Mouse (Mus musculus): ENCODE data around the gene Slc12a7.
"Not testable (repeated sequence)": the region's sequence is repeated elsewhere in the genome, so short reads cannot be mapped to it uniquely, and the experiment has no call there.

The Slc12a7 gene

DNA sequence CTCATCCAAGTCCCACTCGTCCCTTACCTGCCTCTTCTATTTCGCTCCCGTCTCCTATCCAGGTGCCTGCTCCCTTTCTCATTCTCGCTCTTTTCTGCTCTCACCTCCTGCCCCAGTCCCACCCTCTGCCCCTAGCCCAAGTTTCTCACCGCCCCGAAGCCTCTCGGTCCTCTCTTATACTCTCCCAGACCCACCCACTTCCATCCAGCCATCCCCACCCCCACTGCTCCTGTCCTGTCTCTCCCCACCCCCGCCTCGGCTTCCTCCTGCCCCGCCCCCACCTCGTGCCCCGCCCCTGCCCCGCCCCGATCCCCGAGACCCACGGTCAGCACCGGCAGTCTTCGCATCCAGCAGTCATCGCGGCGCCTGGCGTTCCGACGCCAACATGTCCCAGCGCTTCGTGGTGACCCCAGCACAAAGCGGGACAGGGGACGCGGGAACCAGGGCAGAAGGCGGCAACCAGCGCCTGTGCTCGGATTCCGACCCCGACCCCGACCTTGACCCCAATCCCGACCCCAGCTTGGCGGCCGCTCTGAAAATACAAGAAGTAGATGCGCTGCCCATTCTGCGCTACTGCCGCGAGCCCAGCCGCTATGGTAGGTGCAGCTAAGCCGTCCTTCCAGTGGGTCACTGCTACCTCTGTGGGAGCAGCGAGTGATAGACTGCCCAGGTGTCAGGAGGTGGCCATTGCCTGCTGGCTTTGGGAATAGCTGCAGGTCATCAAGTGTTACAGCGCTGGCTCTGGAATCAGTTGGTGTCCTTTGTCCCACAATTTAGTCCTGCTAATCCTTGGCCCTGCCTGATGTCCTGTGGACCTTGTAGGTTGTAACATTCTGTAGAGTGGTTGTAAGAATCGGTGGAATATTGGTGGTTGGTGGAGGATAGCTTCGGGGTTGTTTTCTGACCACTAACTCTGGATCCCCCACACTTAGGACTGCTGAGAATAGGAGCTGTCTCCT, at the start of gene Slc12a7:
TSS of gene Slc12a7 (plus strand) at position 353 of the 959 bp plus-strand sequence.
- in situ Hi-C loops (cut with MboI, MseI): no loop called here

- in situ Hi-C loops (cut with MboI, MseI): no loop called here
These were observed 49.2 kb upstream of the Slc12a7 start for GRCm38 (mm10) chr13:73683682-73684081.

DNA sequence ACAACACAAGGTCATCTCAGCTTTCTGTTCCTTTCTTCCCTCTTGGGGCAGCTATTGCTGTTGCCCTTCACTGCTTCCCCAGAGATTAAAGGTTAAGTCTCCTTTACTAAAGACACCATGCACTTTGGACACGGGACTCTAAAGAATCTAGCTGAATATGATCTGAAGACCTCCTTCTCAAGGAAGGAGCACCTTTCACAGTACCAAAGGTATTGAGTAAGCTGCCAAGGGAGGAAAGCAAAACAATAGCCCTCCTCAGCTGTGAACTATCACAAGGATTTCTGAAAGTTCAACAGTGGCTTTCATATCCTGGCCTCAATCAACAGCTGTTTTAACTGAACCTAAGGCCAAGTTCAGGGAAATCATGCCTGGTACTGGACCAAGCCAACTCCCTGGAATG, 48.5 kb upstream of the Slc12a7 start:
- in situ Hi-C loops (cut with MboI, MseI): no loop called here

GRCm38 (mm10) chr13:73685502-73685901, 47.4 kb upstream of the Slc12a7 start:
- in situ Hi-C loops (cut with MboI, MseI): loop anchor here (5.0 kb wide), 1 partner anchor 38 kb away; no protein-coding TSS in a partner anchor

DNA sequence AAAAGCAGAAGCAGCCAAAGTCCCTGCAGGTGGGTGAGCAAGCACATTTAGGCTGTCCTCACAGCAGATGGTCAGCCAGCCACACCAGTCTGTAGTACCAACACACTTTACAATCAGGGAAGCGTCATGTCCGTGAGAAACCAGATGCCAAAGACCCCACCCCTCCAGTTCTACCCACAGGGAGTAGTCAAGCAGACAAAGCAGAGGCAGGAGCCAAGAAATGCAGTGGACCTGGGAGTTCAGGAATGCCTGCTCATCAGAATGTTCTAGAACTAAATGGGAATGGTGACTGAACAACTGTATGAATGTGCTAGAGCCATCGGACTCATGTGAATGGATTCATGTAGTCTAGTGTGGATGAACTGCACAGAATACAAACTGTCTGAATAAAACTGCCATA, 45.3 kb upstream of the Slc12a7 start:
- in situ Hi-C loops (cut with MboI, MseI): loop anchor here (5.0 kb wide), 1 partner anchor 40 kb away; no protein-coding TSS in a partner anchor

DNA sequence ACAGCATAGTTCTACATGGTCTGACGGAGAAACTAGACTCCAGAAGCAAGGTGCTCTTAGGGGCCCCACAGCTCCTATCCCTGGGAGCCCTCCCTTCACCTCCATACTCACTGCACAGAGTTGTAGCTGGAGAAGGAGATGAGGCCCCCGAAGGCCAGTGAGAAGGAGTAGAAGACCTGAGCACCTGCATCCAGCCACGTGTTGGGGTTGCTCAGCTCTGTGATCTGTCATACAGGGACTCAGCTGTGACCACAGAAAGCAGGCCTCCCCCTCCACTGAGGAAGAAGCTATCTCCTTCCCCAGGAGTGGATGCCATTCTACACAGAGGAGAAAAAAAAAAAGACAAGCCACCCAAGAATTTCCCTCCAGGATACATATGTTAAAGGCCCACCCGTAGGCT, 44.0 kb upstream of the Slc12a7 start:
- in situ Hi-C loops (cut with MboI, MseI): loop anchor here (5.0 kb wide), 1 partner anchor 42 kb away; no protein-coding TSS in a partner anchor

GRCm38 (mm10) chr13:73692249-73692868, 40.5 kb upstream of the Slc12a7 start:
- in situ Hi-C loops (cut with MboI, MseI): loop anchor here (5.0 kb wide), 1 partner anchor 175 kb away; no protein-coding TSS in a partner anchor

- in situ Hi-C loops (cut with MboI, MseI): loop anchor here (5.0 kb wide), 1 partner anchor 176 kb away; no protein-coding TSS in a partner anchor
These were observed 39.6 kb upstream of the Slc12a7 start for GRCm38 (mm10) chr13:73693333-73693732.

DNA sequence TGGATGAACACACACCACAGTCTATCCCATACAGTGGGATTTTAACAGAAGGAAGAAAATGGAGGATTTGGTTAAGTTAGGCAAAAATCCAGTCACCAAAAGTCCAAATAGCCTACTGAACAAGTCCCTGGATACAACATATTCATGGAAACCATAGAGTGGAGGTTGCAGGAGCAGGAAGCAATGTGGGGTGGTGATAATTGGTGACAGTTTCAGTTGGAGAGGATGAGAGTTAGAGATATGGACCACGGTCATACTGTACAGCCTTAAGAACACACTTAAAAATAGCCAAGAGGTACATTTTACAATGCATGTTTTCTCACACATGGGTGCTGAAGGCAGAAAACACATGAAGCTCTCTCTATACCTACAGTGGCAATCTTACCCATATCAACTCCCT, 37.9 kb upstream of the Slc12a7 start:
- in situ Hi-C loops (cut with MboI, MseI): loop anchor here (5.0 kb wide), 1 partner anchor 178 kb away; no protein-coding TSS in a partner anchor

GRCm38 (mm10) chr13:73696529-73696928, 36.4 kb upstream of the Slc12a7 start:
- in situ Hi-C loops (cut with MboI, MseI): no loop called here

DNA sequence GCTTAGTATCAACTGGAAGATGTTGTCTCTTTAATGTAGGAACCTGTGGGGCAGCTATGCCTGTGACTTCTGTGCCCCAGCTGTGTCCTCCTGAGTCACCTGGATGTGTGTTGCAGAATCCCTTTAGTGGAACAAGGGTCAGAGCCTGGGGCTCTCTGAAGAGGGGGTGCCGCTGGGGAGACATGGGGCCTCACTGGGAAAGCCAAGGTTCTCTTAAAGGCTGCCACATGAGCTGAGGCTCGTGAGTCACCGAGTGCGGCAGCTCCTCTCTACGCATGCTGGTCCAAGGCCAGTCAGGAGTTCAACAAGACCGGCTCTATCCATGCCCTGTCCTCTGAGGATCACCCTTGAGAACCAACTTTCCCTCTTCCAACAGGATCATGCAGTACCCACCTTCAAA, 33.2 kb upstream of the Slc12a7 start:
- in situ Hi-C loops (cut with MboI, MseI): no loop called here

- in situ Hi-C loops (cut with MboI, MseI): no loop called here
These were observed 32.3 kb upstream of the Slc12a7 start for GRCm38 (mm10) chr13:73700554-73700953.

- in situ Hi-C loops (cut with MboI, MseI): no loop called here
These were observed 31.6 kb upstream of the Slc12a7 start for GRCm38 (mm10) chr13:73701161-73701883.

DNA sequence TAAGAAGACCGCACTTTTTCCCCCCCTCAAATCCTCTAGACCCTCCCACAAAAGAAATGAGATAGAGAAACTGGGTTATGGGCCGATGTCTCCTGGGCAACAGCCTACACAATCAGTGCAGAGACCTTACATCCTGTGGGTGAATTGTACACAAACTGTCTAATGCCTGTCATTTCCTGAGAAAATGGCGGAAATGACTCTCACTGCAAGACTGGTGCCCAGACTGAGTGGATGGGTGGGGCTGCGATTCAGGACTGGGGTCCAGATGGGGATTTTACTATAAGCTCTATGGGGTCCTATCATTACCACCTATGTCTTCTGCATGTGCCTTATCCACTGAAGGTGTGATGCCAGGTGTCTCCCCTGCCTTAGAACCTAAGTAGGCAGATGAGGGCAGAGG, 30.1 kb upstream of the Slc12a7 start:
- in situ Hi-C loops (cut with MboI, MseI): no loop called here

DNA sequence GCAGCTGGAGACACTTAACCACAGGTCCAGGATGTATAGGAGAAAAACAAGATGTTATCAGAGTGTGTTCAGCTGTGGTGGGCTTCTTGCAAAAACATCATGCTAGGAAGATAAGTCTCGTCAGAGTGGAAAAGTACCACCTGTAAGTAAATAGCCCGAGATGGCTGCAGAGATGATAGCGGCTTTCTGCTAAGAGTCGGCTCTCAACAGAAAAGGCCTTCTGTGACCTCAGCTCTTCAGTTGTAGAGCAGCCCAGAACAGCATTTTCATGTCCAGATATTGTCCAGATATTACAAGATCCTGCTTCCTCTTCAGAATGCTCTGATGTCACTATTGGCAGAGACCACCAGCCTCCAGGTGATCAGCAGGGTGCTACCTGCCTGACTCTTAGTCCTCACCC, 29.4 kb upstream of the Slc12a7 start:
- in situ Hi-C loops (cut with MboI, MseI): not testable (repeated sequence)

DNA sequence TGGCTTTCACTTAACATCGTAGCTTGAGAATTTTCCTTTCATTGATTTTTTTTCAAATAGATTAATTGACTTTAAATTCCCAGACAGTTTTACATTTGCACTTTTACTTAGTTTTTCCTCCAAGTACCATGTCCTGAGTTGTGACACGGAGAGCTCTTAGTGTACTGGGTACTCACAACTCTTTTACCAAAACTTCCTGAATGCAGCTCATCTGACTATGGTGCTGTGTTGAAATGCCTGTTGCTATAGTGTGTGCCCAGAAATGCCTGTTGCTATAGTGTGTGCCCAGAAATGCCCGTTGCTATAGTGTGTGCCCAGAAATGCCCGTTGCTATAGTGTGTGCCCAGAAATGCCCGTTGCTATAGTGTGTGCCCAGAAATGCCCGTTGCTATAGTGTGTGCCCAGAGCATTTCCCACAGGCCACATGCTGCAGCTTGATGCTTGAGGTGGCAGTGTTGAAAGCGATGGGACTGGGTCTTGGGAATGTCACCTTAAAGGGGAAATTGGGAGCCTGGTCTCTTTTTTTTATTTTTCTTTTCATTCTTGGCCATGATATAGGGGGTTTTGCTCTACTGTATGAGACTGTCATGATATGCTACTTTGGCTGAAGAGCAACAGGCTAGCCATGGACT, 28.1 kb upstream of the Slc12a7 start, which contains the start of gene Slc6a19:
TSS of gene Slc6a19 (minus strand) at position 172 of the 632 bp plus-strand sequence.
- in situ Hi-C loops (cut with MboI, MseI): no loop called here

DNA sequence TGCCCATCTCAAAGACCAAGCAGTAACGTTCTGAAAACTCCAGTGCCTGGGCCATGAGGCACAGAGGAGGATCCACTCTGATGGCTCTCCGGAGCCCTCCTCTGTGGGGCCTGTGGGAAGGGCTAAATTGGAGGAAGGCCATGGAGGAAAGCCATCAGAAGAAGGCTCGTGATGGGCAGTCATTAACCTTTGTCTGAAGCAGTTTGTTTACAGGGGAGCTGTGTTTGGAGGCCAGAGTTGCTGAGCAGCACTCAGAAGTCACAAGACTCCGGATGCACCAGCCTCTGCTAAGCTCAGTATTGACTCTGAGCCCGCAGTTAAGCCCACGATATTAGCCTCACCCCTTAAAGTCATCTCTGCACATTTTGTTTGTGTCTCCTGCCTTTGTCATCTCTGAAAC, 23.4 kb upstream of the Slc12a7 start:
- in situ Hi-C loops (cut with MboI, MseI): no loop called here

DNA sequence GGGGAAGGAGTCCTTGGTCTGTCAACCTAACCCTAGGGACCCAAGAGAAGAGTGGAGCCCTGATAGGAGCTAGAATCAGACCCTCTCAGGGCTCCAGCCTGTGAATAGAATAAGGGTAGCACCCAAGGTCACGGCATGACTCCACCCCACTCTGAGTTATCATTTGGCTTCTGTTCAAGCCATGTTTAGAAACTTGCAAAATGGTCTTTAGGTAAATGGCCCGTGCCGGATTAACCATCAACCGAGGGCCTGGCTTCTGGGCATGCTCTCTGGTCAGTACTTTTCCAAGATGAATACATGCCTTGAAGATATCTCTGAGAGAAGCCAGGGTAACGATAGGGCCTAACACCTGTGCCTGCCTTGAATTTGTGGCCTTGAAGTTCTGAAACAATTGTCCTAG, 21.7 kb upstream of the Slc12a7 start:
- in situ Hi-C loops (cut with MboI, MseI): loop anchor here (5.0 kb wide), 1 partner anchor 606 kb away; the partner anchor contains the start of gene Pdcd6

DNA sequence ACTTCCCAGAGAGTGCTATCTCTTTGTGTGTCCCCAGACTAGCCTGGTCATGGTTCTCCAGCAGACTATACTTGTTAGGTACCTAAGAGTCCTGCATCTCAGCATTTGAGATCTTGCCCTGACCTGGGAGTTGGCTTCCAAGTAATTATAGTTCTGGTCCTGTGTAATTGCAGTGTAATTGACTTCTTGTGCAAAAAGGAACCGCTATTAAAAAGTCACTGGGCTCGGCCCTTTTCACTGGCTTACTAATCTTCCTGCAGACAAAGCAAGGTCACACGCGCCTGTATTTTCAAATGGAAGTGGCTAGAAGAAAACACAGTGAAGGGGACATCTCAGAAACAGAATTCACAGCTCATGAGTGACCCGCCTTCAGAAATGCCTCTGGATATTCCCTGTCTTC, 21.1 kb upstream of the Slc12a7 start:
- in situ Hi-C loops (cut with MboI, MseI): loop anchor here (5.0 kb wide), 1 partner anchor 605 kb away; the partner anchor contains the start of gene Pdcd6

- in situ Hi-C loops (cut with MboI, MseI): loop anchor here (5.0 kb wide), 1 partner anchor 605 kb away; the partner anchor contains the start of gene Pdcd6
These were observed 20.7 kb upstream of the Slc12a7 start for GRCm38 (mm10) chr13:73712228-73712627.

DNA sequence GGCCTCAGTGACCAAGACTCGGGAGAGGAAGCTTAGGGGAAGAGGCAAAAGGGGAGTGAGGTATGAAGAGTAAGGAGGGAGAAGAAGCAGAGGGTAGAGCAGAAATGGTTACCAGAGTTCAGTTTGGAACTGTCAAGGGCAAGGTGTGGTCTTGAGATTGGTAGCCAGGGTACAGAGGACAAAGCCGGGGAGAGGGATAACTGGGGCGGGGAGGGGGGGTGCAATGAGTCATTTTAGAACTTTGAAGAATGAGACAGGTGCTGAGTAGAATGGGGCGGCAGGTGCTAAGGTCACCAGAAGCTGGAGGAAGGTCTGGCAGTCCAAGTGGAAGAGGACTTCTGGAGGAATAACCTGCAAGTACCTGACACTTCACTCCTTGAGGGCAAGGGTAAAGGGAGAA, 19.7 kb upstream of the Slc12a7 start:
- in situ Hi-C loops (cut with MboI, MseI): loop anchor here (5.0 kb wide), 1 partner anchor 604 kb away; the partner anchor contains the start of gene Pdcd6
